Mouse (Mus musculus): ENCODE results near the gene Ky.

Ky gene

GRCm38 (mm10) chr9:102502015-102502633, 3.4 kb upstream of the Ky start:
- no peak for DNase-seq (ENCODE audit: extremely low read depth, insufficient read length, low spot score)

DNA sequence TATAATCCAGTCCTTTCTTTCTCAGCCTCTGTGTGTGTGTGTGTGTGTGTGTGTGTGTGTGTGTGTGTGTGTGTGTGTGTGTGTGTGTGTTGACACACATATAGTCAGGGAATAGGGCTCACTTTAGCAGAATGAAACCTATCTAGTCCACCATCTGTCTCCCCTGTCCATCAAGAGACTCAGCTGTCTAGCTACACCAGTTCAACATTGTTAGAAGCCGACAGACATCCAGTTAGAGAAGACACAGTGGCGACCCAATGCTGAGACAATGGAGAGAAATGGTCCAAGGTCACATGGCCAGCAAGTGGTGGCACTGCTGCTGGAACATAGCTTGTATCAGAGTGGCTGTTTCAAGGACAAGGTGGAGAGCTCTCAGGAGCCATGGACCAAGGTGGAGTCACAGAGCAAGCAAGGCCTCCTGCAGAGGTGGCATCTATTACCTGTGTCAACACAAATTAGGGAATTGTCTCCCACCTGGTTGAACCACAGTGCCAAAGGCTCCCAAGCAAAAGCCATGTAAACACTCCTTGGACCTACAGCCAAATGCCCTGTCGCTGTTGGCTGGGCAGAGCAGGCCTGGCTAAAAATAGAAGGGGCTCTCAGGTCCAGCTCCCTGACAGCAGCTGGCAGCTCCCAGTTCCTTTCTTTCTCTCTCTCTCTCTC, 703 bp upstream of the Ky start:
- no peak for DNase-seq (ENCODE audit: extremely low read depth, insufficient read length, low spot score)

DNA sequence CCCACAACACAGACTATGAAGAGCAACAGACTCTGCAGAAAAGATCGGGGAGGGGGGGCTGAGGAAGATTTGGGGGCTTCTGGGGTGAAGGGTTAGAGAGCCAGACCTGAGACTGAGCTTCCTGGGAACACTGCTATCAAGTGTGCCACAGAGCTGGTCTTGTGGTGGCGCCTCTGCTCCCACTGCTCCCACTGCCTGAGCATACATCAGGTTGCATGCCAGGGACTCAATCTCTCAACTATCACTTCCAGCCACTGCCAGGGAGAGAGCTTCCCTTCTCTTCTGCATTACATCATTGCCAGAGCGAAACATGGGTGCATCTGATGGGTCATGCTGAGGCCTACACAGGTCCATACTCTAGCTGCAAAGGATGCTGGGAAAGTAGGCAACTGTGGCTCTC, 2.8 kb downstream of the Ky start:
- DNase-seq (ENCODE audit: extremely low read depth, insufficient read length, low spot score) = no peak

- DNase-seq (ENCODE audit: extremely low read depth, insufficient read length, low spot score) = no peak
These were observed 5.9 kb downstream of the Ky start for GRCm38 (mm10) chr9:102511423-102511822.

DNA sequence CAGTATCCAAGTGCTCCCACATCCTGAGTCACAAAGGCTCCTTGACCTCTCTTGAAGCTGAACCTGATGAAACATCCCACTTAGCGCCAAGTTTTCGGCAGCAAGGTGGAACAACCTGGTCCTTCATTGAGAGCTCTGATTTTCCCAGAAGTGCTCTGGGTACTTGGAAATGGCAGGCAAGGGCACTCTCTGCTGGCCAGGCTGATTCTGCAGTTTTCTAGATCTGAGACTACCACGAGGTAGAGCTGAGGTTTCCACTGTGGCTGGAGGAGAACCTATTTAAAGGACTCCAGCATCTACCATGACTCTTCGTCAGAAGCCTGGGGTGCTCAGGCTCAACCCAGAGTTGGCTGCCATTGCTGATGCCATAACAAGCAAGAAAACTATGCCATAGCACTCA, 8.0 kb downstream of the Ky start:
- no peak for DNase-seq (ENCODE audit: extremely low read depth, insufficient read length, low spot score)

DNA sequence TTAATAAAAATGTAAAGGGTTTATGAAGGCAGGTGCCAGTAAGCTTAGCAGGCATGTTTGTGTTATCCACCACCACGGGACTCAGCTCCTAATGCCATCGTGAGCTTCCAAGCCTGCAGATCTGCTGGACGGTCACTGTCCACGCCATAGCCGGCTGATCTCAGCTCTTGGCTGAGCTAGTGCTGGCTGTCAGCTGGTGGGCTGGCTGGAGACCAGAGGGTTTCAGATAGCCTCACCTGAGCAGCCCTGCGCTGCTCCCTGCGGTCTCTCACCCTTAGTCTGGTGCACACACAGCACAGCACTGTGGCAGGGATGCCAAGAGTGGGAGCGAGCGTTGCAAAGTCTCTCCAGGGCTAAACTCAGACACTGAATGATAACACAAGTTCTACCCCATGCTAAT, 12.9 kb downstream of the Ky start:
- no peak for DNase-seq (ENCODE audit: extremely low read depth, insufficient read length, low spot score)

GRCm38 (mm10) chr9:102521396-102521795, 15.8 kb downstream of the Ky start:
- DNase-seq (ENCODE audit: extremely low read depth, insufficient read length, low spot score) = no peak

- no peak for DNase-seq (ENCODE audit: extremely low read depth, insufficient read length, low spot score)
These were observed 22.6 kb downstream of the Ky start for GRCm38 (mm10) chr9:102528106-102528505.

- no peak for DNase-seq (ENCODE audit: extremely low read depth, insufficient read length, low spot score)
These were observed 23.0 kb downstream of the Ky start for GRCm38 (mm10) chr9:102528561-102528960.

GRCm38 (mm10) chr9:102529008-102529407, 23.5 kb downstream of the Ky start:
- no peak for DNase-seq (ENCODE audit: extremely low read depth, insufficient read length, low spot score)

DNA sequence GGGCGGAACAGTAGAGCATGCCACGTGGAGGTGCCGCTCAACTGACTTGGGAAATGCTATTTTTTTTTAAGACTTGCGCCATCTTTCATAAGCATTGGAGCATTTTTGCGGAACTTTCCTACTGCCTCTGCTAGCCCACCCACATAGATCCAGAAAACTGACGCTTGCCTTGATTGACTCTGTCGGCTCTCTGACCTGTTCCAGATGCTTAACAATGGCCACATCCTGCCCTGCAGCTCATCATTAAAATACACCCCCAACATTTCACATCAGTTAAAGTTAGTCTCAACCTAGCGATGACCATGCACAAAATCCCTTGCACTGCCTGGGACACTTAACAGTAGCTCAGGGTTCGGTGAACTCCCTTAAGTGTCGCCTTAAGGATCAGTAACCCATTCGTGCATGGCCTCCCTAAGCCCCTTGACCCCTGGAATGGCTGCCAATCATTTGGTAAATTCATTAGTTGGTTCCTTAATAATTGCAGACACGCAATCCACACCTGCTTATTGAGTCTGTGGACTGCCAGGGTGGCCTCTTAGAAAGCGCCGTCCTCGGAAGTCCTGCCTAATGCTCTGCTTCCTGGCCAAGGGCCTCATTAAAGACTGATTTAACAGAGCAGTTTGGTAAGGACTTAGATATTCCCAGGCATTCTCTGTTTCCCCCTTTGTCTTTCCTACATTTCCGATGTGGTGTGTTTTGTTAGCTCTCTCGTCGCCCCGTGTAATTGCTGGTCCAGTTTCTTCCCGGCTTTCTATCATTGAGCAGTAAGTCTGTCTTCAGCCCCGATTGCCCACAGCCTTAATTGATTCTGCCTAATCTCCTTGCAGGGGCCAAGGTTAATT, 25.7 kb downstream of the Ky start:
- no peak for DNase-seq (ENCODE audit: extremely low read depth, insufficient read length, low spot score)

DNA sequence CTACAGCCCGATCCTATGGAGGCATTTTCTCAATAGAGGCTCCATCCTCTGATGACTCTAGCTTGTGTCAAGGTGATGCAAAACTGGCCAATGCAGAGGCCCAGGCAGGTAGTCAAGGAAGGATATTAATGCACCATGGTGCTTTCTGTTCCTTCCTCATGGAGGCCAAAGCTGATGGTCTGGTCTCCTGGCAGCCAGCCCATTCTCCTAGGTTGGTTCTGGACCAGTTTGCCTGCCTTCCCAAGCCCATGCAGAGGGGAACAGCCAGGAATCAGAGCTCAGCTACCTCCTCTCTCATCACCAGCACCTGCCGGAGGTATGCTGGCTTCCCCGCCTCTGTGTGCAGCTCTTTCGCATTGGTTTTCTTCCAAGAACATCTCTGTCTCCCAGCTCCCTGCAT, 31.4 kb downstream of the Ky start:
- no peak for DNase-seq (ENCODE audit: extremely low read depth, insufficient read length, low spot score)

GRCm38 (mm10) chr9:102539699-102540098, 34.1 kb downstream of the Ky start:
- no peak for DNase-seq (ENCODE audit: extremely low read depth, insufficient read length, low spot score)

DNA sequence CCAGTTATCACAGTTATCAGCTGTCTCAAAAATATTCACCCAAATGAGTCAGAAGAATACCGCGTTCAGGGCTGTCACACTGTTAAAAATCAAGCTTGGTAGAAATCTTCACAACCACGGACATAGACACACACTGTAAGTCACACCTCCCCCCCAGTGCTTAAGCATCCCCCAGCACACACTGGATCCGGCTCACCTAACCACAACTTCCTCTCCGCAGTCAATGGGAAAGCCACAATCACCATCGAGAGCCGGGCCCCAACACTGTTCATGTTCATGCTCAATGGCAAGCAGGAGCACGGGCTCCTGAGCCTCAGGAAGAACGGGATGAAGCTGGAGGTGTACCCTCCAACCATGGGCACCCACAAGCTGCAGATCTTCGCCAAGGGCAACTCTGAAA, 36.1 kb downstream of the Ky start:
- DNase-seq (ENCODE audit: extremely low read depth, insufficient read length, low spot score) = no peak

DNA sequence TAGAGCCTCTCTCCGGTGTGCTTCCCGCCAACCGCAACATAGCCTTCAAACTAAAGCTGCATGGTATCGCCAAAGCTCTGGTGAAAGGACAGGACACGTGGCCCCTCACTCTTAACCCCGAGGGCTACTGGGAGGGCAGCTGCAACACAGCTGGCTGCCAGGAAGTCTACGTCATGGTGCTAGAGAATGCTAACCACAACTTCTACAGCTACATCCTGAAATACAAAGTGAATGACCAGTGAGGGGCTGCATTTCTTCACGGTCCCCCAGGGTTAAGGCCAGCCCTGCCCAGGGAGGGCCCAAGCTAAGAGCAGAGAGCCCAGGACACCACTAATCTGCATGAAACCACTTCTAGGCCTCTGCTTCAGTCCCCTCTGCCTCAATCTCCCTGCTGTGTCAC, 37.0 kb downstream of the Ky start:
- DNase-seq (ENCODE audit: extremely low read depth, insufficient read length, low spot score) = no peak

DNA sequence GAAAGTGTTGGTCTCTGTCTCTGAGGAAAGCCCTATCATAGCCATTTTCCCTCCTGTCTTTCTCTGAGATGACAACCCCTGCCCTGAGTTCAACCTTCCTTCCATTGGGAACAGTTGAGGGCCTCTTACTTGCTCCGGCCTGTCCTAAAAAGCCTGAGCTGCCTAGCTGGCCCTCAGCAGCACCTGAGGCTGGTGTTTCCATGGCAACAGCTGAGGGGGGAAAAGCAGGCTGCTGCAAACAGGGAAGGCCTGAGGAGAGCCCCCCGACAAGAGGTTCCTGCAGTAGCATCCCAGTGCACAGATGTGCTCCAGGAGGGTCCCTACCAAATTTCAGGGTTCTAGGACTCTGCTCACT, 38.2 kb downstream of the Ky start:
- DNase-seq (ENCODE audit: extremely low read depth, insufficient read length, low spot score) = no peak

GRCm38 (mm10) chr9:102544116-102544772, 38.7 kb downstream of the Ky start:
- DNase-seq (ENCODE audit: extremely low read depth, insufficient read length, low spot score) = no peak

DNA sequence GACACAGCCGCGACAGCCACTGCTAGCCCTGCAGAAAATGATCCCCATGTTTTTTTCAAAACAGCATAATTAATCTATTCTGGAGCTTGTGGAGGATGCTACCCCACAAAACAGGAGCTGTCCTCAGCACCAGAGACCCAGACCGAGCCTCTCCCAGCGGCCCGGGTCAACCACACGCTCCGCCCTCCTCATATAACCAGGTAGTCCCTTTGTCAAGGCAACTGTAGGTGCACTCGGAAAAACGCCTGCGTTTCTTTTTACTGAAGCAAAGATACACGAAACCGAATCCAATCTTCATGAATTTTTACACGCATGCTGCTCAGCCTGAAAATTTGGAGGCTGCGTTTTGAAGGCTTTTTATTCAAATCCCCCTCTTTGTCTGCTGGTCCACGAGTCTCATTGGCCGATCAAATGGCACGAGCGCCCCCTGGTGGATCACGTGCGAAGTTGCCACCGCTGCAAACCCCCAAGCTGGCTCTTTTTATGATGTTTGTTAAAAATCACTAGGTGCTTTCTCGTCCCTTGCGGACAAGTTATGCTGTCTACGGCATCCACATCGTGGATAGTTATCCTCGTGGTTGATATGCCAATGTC, 39.3 kb downstream of the Ky start:
- DNase-seq (ENCODE audit: extremely low read depth, insufficient read length, low spot score) = no peak

GRCm38 (mm10) chr9:102545406-102546255, 40.1 kb downstream of the Ky start:
- no peak for DNase-seq (ENCODE audit: extremely low read depth, insufficient read length, low spot score)
